Mouse (Mus musculus): ENCODE results near the gene Scamp3. TPM values are rescaled to one million over a fixed set of nuclear protein-coding genes. Genes with fewer than 3 reads are reported as not detected.
A peak's percentile ranks its signal among the peaks of the same experiment; 100 is the strongest.
"Not testable (repeated sequence)": the region's sequence is repeated elsewhere in the genome, so short reads cannot be mapped to it uniquely, and the experiment has no call there.

The Scamp3 gene
- polyA plus RNA-seq, 1 experiment from 2014 or later: 153 TPM

DNA sequence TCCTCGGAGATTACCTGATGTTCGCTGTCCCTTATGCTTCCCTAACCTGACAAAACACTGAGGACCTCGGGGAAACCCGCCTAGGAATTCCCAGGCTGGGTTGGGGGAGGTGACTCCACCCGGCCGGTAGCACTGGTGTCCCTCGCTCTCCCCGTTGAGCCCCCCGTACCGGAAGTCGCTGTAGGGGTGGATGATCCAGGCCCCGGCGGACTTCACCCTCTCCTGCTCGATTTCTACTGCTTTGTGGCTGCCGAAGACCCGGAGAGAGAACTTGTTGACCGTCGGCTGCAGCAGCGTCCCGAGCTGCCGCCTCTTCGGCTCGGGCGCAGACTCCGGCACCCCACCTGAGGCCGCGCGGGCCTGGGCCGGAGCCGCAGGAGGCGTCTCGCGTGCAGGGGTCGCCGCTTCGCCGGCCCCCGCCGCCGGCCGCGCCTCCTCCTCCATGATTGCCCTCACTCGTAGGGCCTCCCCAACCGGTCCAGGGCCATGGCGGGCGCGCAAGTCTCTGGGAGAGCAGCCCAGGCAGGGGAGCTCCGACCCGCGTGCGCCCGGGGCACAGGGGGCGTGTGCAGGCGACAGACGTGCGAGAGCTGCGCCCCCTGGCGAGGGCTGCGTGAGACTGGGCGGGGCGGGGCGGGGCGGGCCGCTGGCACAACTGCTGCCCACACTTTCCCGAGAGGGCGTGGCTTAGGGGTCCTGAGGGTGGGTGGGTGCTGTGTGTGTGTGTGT is 17.5 kb upstream of the Scamp3 start, which contains the start of gene Hcn3:
TSS of gene Hcn3 (minus strand) at position 581 of the 729 bp plus-strand sequence.
- Histone ChIP-seq H3K4me2 (ENCODE audit: low read depth, low read length) (peak within 1 kb of the TSS; percentile 92), H3K4me1 (ENCODE audit: control insufficient read depth, insufficient read depth, low read length) (peaks cover 18% of the 10 kb centered on the region), H3K36me3 (ENCODE audit: control insufficient read depth, insufficient read depth, low read length) (no peaks in the 10 kb centered on the region), H3K9me3 (ENCODE audit: control insufficient read depth, low read length) (no peaks in the 10 kb centered on the region), H3K27me3 (ENCODE audit: control insufficient read depth, insufficient read depth, low read length) (peaks cover 2% of the 10 kb centered on the region; the same call in 1 of the 2 replicates), H3K4me3 (ENCODE audit: low read depth, low read length) (peak within 1 kb of the TSS; percentile 82), H3K9ac (replicated peaks; ENCODE audit: low read depth, low read length) (peak within 1 kb of the TSS; percentile 73), H3K27ac (ENCODE audit: low read depth, low read length) (0 out of 2 replicates have a peak within 1 kb of the TSS, but pooled peaks have one; percentile 23)
- 1% methylated on average over 37 of the region's 66 CpGs for WGBS
- peak; percentile 79 for ATAC-seq (ENCODE audit: low read depth)

DNA sequence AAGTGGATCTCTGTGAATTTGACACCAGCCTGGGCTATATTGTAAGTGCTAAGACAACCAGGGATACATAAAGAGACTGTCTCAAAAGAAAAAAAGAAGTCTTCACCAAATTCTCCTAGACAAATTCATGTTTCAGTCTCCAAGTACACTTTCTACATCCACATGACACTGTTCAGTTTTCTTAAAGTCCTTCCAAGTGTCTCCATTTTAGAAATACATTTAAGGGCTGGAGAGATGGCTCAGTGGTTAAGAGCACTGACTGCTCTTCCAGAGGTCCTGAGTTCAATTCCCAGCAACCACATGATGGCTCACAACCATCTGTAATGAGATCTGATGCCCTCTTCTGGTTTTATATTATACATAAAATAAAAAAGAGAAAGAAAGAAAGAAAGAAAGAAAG is 16.1 kb upstream of the Scamp3 start:
- H3K36me3 ChIP-seq (ENCODE audit: control insufficient read depth, insufficient read depth, low read length); H3K27ac ChIP-seq (ENCODE audit: low read depth, low read length); ATAC-seq (ENCODE audit: low read depth); H3K4me3 ChIP-seq (ENCODE audit: low read depth, low read length); H3K9ac ChIP-seq (replicated peaks; ENCODE audit: low read depth, low read length); H3K9me3 ChIP-seq (ENCODE audit: control insufficient read depth, low read length); H3K27me3 ChIP-seq (ENCODE audit: control insufficient read depth, insufficient read depth, low read length); H3K4me2 ChIP-seq (ENCODE audit: low read depth, low read length): not testable (repeated sequence)
- H3K4me1 ChIP-seq (ENCODE audit: control insufficient read depth, insufficient read depth, low read length): peaks cover 27% of the 10 kb centered on the region

DNA sequence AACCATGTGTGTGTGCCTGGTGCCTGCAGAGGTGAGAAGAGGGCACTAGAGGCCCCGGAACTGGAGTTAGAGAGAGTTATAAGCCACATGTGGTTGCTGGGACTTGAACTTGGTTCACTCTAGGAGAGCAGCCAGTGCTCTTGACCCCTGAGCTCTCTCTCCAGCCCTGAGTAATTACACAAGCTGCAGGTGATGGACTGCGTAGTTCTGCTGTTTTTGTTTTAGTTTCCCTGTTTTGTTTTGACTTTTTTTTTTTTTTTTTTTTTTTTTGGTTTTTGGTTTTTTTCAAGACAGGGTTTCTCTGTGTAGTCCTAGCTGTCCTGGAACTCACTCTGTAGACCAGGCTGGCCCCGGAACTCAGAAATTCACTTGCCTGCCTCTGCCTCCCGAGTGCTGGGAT is 15.5 kb upstream of the Scamp3 start:
- Histone ChIP-seq H3K4me1 (ENCODE audit: control insufficient read depth, insufficient read depth, low read length) (peaks cover 27% of the 10 kb centered on the region), H3K9ac (replicated peaks; ENCODE audit: low read depth, low read length) (no peak overlapping the region), H3K4me2 (ENCODE audit: low read depth, low read length) (no peak overlapping the region), H3K27me3 (ENCODE audit: control insufficient read depth, insufficient read depth, low read length) (peaks cover 4% of the 10 kb centered on the region; the same call in 1 of the 2 replicates), H3K36me3 (ENCODE audit: control insufficient read depth, insufficient read depth, low read length) (no peaks in the 10 kb centered on the region), H3K9me3 (ENCODE audit: control insufficient read depth, low read length) (no peaks in the 10 kb centered on the region), H3K4me3 (ENCODE audit: low read depth, low read length) (no peak overlapping the region), H3K27ac (ENCODE audit: low read depth, low read length) (no peak overlapping the region)
- no peak for ATAC-seq (ENCODE audit: low read depth)
- WGBS: 89% methylated on average over 4 of the region's 4 CpGs

DNA sequence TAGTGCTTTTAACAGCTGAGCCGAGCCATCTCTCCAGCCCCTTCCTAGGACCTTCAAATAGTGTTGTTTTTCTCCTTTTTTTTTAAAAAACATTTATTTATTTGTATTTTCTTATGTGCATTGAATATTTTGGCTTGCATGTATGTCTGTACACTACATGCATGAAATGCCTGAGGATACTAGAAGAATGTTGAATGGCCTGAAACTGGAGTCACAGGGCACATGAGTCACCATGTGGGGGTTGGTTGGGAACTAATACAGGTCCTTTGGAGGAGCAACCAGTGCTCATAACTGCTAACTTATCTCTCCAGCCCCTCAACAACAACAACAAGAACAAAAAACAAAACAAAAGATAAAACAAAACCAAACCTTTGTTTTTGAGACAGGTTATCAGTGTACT is 14.2 kb upstream of the Scamp3 start:
- no peak overlapping the region for H3K9ac ChIP-seq (replicated peaks; ENCODE audit: low read depth, low read length)
- WGBS: 72% methylated on average over 1 of the region's 1 CpGs
- no peak overlapping the region for H3K4me3 ChIP-seq (ENCODE audit: low read depth, low read length)
- no peak for ATAC-seq (ENCODE audit: low read depth)
- peaks cover 6% of the 10 kb centered on the region for H3K36me3 ChIP-seq (ENCODE audit: control insufficient read depth, insufficient read depth, low read length)
- H3K27me3 ChIP-seq (ENCODE audit: control insufficient read depth, insufficient read depth, low read length): peaks cover 4% of the 10 kb centered on the region; the same call in 1 of the 2 replicates
- H3K4me1 ChIP-seq (ENCODE audit: control insufficient read depth, insufficient read depth, low read length): peaks cover 25% of the 10 kb centered on the region
- no peak overlapping the region for H3K4me2 ChIP-seq (ENCODE audit: low read depth, low read length)
- no peaks in the 10 kb centered on the region for H3K9me3 ChIP-seq (ENCODE audit: control insufficient read depth, low read length)
- H3K27ac ChIP-seq (ENCODE audit: low read depth, low read length): no peak overlapping the region

DNA sequence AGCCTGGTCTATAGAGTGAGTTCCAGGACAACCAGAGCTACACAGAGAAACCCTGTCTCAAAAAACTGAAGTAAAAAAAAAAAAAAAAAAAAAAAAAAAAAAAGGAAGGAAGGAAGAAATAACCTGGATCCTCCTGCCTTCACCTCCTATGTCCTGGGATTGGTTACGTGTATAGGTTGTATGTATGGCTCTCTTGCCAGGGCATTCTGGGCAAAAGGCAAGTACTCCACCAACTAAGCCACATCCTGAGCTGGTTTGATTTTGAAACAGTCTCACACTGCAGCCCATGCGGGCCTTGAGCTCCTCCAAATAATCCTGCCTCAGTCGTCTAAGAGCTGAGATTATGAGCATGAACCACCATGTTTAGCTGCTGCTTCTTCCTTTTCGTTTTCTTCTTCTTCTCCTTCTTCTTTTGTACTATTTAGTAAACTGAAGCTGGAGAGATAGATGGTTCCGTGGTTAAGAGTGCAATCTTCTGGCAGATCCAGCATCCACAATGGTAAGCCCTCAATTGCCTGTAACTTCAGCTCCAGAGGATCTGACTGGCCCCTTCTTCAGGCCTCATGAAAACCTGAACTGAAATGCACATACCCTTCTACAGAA is 13.5 kb upstream of the Scamp3 start:
- Histone ChIP-seq H3K36me3 (ENCODE audit: control insufficient read depth, insufficient read depth, low read length) (peaks cover 12% of the 10 kb centered on the region), H3K4me3 (ENCODE audit: low read depth, low read length) (peak overlapping the region; percentile 91), H3K4me1 (ENCODE audit: control insufficient read depth, insufficient read depth, low read length) (peaks cover 19% of the 10 kb centered on the region), H3K9me3 (ENCODE audit: control insufficient read depth, low read length) (no peaks in the 10 kb centered on the region), H3K27ac (ENCODE audit: low read depth, low read length) (peak overlapping the region; percentile 93; the same call in 1 of the 2 replicates), H3K27me3 (ENCODE audit: control insufficient read depth, insufficient read depth, low read length) (peaks cover 4% of the 10 kb centered on the region; the same call in 1 of the 2 replicates), H3K4me2 (ENCODE audit: low read depth, low read length) (peak overlapping the region; percentile 71), H3K9ac (replicated peaks; ENCODE audit: low read depth, low read length) (peak overlapping the region; percentile 93; the same call in 1 of the 2 replicates)
- no peak for ATAC-seq (ENCODE audit: low read depth)
- WGBS: 77% methylated on average over 5 of the region's 5 CpGs

DNA sequence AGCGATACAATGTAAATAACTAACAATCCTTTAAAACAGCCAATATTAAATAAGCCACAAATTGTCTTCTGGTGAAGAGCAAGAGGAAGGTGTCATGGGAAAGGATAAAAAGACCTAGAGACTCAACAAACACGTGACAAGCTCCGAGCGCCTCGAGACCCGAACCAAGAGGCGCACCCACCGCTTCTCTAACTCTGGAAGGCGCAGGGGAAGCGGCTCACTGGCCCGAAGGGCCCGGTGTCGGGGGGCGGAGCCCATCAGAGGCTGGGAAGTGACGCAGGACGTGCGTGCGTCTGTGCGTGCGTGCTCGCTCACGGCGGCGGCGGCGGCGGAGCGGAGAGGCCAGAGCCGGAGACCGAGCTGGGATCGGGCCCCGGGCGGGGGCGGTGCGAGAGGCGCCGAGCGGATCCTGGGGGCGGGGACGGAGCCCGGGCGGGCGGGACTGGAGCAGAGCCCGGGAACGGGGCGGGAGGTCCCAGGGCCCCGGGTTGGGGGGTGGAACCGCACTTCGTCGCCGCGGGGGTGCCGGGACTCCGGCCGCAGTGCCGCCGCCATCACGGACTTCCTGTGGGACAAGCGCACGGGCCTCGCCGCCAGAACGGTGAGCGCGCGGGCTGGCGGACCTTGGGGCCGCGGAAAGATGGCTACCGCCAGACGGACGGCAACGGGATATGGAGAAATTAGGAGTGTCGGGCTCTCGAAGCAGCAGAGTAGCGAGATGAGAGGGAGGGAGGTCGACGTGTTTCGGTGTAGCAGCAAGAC is 12.6 kb upstream of the Scamp3 start, which contains the start of gene Clk2:
TSS of gene Clk2 (plus strand) at position 290 of the 762 bp plus-strand sequence.
- peak within 1 kb of the TSS; percentile 93 for H3K27ac ChIP-seq (ENCODE audit: low read depth, low read length)
- no peaks in the 10 kb centered on the region for H3K9me3 ChIP-seq (ENCODE audit: control insufficient read depth, low read length)
- peaks cover 15% of the 10 kb centered on the region for H3K4me1 ChIP-seq (ENCODE audit: control insufficient read depth, insufficient read depth, low read length)
- peaks cover 4% of the 10 kb centered on the region; the same call in 1 of the 2 replicates for H3K27me3 ChIP-seq (ENCODE audit: control insufficient read depth, insufficient read depth, low read length)
- H3K9ac ChIP-seq (replicated peaks; ENCODE audit: low read depth, low read length): peak within 1 kb of the TSS; percentile 93
- H3K4me3 ChIP-seq (ENCODE audit: low read depth, low read length): peak within 1 kb of the TSS; percentile 91
- H3K4me2 ChIP-seq (ENCODE audit: low read depth, low read length): peak within 1 kb of the TSS; percentile 71
- H3K36me3 ChIP-seq (ENCODE audit: control insufficient read depth, insufficient read depth, low read length): peaks cover 22% of the 10 kb centered on the region
- 1% methylated on average over 72 of the region's 79 CpGs for WGBS
- ATAC-seq (ENCODE audit: low read depth): peak; percentile 96

DNA sequence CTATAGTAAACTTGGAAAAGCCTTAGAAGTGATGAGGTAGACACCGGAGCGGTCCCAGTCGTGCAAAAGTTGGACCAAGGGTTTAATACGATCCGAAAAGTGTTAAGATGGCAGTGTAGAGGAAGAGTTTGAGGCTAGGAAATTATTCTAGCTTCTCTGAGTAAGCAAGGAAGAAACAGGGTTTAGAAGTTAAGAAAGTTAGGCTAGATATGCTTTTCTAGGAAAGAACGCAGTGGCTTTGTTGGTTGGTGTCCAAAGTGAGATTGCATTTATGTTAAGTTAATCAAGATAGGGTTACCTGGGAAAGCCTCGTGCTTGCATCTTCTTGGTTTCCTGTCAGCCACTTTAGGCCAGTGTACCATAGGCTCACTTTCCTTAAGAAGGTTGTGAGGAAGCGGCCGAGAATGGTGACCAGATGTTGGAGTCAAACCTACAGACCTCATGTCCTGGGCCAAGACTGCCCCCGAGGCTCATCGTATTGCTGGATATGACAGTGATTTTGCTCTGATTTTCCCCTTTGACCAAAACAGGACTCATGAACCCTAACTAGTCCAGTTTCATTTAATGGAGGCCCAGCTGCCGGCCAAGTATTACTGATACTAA is 11.9 kb upstream of the Scamp3 start:
- H3K4me2 ChIP-seq (ENCODE audit: low read depth, low read length): peak overlapping the region; percentile 71
- H3K4me3 ChIP-seq (ENCODE audit: low read depth, low read length): peak overlapping the region; percentile 91
- H3K4me1 ChIP-seq (ENCODE audit: control insufficient read depth, insufficient read depth, low read length): peaks cover 15% of the 10 kb centered on the region
- H3K9me3 ChIP-seq (ENCODE audit: control insufficient read depth, low read length): no peaks in the 10 kb centered on the region
- peak overlapping the region; percentile 93 for H3K9ac ChIP-seq (replicated peaks; ENCODE audit: low read depth, low read length)
- WGBS: 28% methylated on average over 12 of the region's 12 CpGs
- peak overlapping the region; percentile 93 for H3K27ac ChIP-seq (ENCODE audit: low read depth, low read length)
- no peak; the same call in 1 of the 2 replicates for ATAC-seq (ENCODE audit: low read depth)
- peaks cover 2% of the 10 kb centered on the region; the same call in 1 of the 2 replicates for H3K27me3 ChIP-seq (ENCODE audit: control insufficient read depth, insufficient read depth, low read length)
- peaks cover 26% of the 10 kb centered on the region for H3K36me3 ChIP-seq (ENCODE audit: control insufficient read depth, insufficient read depth, low read length)

DNA sequence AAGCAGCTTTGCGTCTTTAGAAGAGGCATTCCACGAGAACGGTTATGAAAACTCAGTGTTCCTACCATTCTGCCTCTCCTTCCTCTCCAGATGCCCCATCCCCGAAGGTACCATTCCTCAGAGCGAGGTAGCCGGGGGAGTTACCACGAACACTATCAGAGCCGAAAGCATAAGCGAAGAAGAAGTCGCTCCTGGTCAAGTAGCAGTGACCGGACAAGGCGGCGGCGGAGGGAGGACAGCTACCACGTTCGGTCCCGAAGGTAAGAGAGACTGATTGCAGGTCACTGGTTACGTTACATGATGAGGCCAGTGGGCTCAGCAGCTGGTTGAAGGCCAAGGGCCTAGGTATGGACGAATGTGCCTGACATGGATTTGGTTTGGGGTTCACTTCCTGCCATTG is 10.3 kb upstream of the Scamp3 start:
- peaks cover 32% of the 10 kb centered on the region for H3K36me3 ChIP-seq (ENCODE audit: control insufficient read depth, insufficient read depth, low read length)
- H3K27me3 ChIP-seq (ENCODE audit: control insufficient read depth, insufficient read depth, low read length): peaks cover 2% of the 10 kb centered on the region; the same call in 1 of the 2 replicates
- H3K4me1 ChIP-seq (ENCODE audit: control insufficient read depth, insufficient read depth, low read length): peaks cover 15% of the 10 kb centered on the region
- WGBS: 98% methylated on average over 19 of the region's 19 CpGs
- ATAC-seq (ENCODE audit: low read depth): no peak
- H3K9ac ChIP-seq (replicated peaks; ENCODE audit: low read depth, low read length): no peak overlapping the region
- no peak overlapping the region for H3K4me3 ChIP-seq (ENCODE audit: low read depth, low read length)
- H3K4me2 ChIP-seq (ENCODE audit: low read depth, low read length): no peak overlapping the region
- no peak overlapping the region for H3K27ac ChIP-seq (ENCODE audit: low read depth, low read length)
- H3K9me3 ChIP-seq (ENCODE audit: control insufficient read depth, low read length): no peaks in the 10 kb centered on the region

Data from neural tube, embryonic 14.5 days (tissue).